Mouse (Mus musculus) hindbrain, postnatal 0 days (tissue): ENCODE results near the gene Elk3. TPM values are rescaled to one million over a fixed set of nuclear protein-coding genes. Genes with fewer than 3 reads are reported as not detected.

Source experiments
- ATAC-seq: fragments of 200-750 bp; cut with Nextera tagmentation; 2 replicates; pipeline ENCODE4 v1.8.0; 2017; ENCODE audit warnings: mild to moderate bottlenecking, moderate TSS enrichment, moderate library complexity
- DNase-seq: peaks from one replicate; pipeline ENCODE4 v3.0.0-alpha.2; 2015; ENCODE audit warnings: low spot score
- H3K27ac ChIP-seq: fragments of 300-500 bp; sonication (generic); 2 replicates; pipeline ENCODE4 v1.5.1; 2014; ENCODE audit warnings: mild to moderate bottlenecking
- H3K27me3 ChIP-seq: fragments of 300-500 bp; sonication (generic); 2 replicates; pipeline ENCODE4 v1.6.1; 2014; ENCODE audit warnings: low read length, mixed read lengths; ENCODE audit not compliant: insufficient read depth
- H3K36me3 ChIP-seq: fragments of 300-500 bp; sonication (generic); 2 replicates; pipeline ENCODE4 v1.6.1; 2014; ENCODE audit warnings: low read length, mixed read lengths; ENCODE audit not compliant: insufficient read depth
- H3K4me1 ChIP-seq: fragments of 300-500 bp; sonication (generic); 2 replicates; pipeline ENCODE4 v1.6.1; 2014; ENCODE audit warnings: antibody characterized with exemption, low read length, mixed read lengths; ENCODE audit not compliant: insufficient read depth
- H3K4me2 ChIP-seq: fragments of 300-500 bp; sonication (generic); 2 replicates; pipeline ENCODE4 v1.6.1; 2014; ENCODE audit warnings: low read depth, mild to moderate bottlenecking, low read length, moderate library complexity, mixed read lengths
- H3K4me3 ChIP-seq: fragments of 300-500 bp; sonication (generic); 2 replicates; pipeline ENCODE4 v1.5.1; 2014; ENCODE audit warnings: low read length
- H3K9ac ChIP-seq: fragments of 300-500 bp; sonication (generic); replicated peaks from 2 replicates; pipeline ENCODE4 v1.6.1; 2014; ENCODE audit warnings: mild to moderate bottlenecking, low read length, moderate library complexity, mixed read lengths
- H3K9me3 ChIP-seq: fragments of 300-500 bp; sonication (generic); 2 replicates; pipeline ENCODE4 v1.6.1; 2016; ENCODE audit warnings: low read length, mixed read lengths
- CTCF ChIP-seq: IDR thresholded peaks from 2 replicates; pipeline ENCODE4 v1.5.1; 2016; ENCODE audit warnings: antibody characterized with exemption, control low read depth, low read depth
- WGBS: fragments of 180-500 bp; shearing (Covaris S2); extraction: QIAGEN DNeasy Blood & Tissue Kit; methylation state at CpG from one replicate; pipeline ENCODE4 v1.1.7; 2014; 5-methylcytosine and 5-hydroxymethylcytosine counted together
- polyA plus RNA-seq: library from polyadenylated mRNA; unstranded; fragments of >200 nt; fragmentation: Nextera tagmentation; extraction: Ambion mirVana; gene quantifications from 2 replicates; pipeline ENCODE4 v1.2.1, GENCODE M21; 2015
- total RNA-seq: library from RNA; depleted of rRNA; stranded (reverse); fragments of >200 nt; gene quantifications from 2 replicates; pipeline ENCODE4 v1.2.3, GENCODE M21; 2014

The Elk3 gene
- total and polyA plus RNA-seq, 2 experiments from 2014 or later, result 7.1 to 7.6 TPM

DNA sequence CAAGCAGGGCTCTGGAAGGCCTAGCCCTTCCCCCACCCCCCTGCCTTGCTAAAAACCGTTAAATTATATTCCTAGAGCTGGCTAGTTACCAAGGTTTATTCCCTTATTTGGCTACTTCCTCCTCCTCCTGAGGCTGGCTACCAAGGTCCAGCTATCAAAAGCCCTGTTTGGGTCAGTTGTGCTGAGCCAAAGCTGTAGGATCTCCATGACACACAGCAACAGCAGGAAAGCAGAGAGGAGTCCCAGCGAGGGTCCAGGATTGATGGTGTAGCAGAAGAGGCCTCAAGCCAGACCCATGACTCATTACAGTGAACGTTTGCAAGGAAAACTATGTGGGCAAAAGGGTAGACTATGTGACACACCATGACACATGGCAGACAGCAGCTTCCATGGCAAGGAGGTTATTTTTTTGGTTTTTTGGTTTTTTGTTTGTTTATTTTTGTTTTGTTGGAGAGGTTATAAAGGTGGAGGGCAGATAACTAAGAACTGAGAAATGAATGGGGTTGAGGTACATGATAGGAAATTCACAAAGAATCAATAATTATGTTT is 21.4 kb upstream of the Elk3 start:
- 32% methylated on average over 3 of the region's 3 CpGs for WGBS
- H3K36me3 ChIP-seq, result no peaks in the 10 kb centered on the region
- H3K27me3 ChIP-seq, result no peaks in the 10 kb centered on the region
- no peak overlapping the region for H3K9ac ChIP-seq
- no peaks in the 10 kb centered on the region for H3K4me1 ChIP-seq
- no peaks in the 10 kb centered on the region for H3K9me3 ChIP-seq
- ATAC-seq (no peak), DNase-seq (no peak)
- no peak for TF ChIP-seq CTCF
- H3K4me2 ChIP-seq, result no peak overlapping the region
- H3K4me3 ChIP-seq, result no peak overlapping the region
- no peak overlapping the region for H3K27ac ChIP-seq

DNA sequence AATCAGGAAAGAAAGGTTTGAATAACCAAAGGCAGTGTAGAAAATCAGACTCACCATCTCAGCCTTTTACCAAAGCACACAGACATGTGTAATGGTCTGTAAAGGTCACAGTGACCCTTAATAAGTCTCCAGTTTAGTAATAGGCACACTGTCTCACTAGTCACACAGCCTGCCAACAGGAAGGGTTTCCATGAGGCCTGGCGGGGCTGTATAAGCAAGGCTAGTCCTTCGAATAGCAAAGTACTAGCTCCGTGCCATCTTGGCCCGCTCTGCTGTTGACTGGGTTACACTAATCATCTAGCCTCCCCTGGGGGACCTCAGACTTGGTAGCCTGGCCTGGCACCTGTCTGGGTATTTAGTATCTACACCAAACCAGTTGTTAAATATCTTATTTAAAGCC is 20.6 kb upstream of the Elk3 start:
- ATAC-seq (0 out of 2 replicates have a peak, but pooled peaks have one; percentile 18), DNase-seq (no peak)
- Histone ChIP-seq H3K4me3 (no peak overlapping the region), H3K36me3 (no peaks in the 10 kb centered on the region), H3K9me3 (no peaks in the 10 kb centered on the region), H3K4me1 (no peaks in the 10 kb centered on the region), H3K27ac (no peak overlapping the region), H3K9ac (no peak overlapping the region), H3K27me3 (no peaks in the 10 kb centered on the region), H3K4me2 (no peak overlapping the region)
- TF ChIP-seq CTCF, result no peak
- 66% methylated on average over 4 of the region's 4 CpGs for WGBS

DNA sequence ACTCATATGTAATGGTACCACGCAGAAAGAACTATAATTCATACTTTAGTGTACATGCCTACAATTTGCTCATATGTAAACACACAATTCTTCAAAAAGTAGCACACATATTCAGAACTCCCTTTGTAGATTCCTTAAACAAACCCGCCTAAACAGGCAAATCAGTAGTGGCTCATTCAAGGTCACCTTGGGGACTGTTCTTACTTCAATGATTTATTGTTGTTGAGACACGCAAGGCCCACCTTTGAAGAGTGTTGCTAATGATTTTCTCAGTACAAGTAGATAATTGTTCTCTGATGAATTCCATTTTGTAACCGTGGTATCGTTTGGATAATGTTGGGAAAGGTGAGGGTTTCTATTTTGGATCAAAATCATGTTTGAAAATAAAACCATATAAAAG is 17.4 kb upstream of the Elk3 start:
- TF ChIP-seq CTCF, result no peak
- 78% methylated on average over 5 of the region's 5 CpGs for WGBS
- no peaks in the 10 kb centered on the region for H3K27me3 ChIP-seq
- DNase-seq (no peak), ATAC-seq (no peak)
- no peaks in the 10 kb centered on the region for H3K9me3 ChIP-seq
- no peak overlapping the region for H3K4me2 ChIP-seq
- no peaks in the 10 kb centered on the region for H3K4me1 ChIP-seq
- no peak overlapping the region for H3K4me3 ChIP-seq
- H3K9ac ChIP-seq, result no peak overlapping the region
- no peaks in the 10 kb centered on the region for H3K36me3 ChIP-seq
- H3K27ac ChIP-seq, result no peak overlapping the region

DNA sequence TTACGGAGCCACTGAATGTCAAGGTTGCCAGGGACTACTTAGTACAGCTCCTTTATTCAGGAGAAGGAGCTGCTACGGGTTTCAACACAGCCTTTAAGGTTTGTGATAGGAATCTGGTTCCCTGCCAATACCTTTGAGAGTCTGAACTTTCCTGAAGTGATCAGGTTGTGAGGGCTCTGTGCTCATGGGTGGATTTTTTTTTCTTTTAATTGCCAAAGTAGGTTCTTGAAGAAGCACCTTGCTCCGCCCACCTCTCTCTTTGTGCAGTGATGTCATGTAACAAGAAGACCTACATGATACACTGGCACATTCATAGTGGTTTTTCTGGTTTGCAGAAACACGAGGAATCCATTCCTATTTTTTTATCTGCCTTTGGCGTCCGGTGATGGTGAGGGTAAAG is 16.3 kb upstream of the Elk3 start:
- TF ChIP-seq CTCF, result no peak
- no peak overlapping the region for H3K27ac ChIP-seq
- ATAC-seq (no peak), DNase-seq (no peak)
- H3K36me3 ChIP-seq, result no peaks in the 10 kb centered on the region
- 84% methylated on average over 6 of the region's 6 CpGs for WGBS
- H3K4me1 ChIP-seq, result no peaks in the 10 kb centered on the region
- no peak overlapping the region for H3K9ac ChIP-seq
- H3K27me3 ChIP-seq, result no peaks in the 10 kb centered on the region
- no peak overlapping the region for H3K4me3 ChIP-seq
- H3K9me3 ChIP-seq, result no peaks in the 10 kb centered on the region
- no peak overlapping the region for H3K4me2 ChIP-seq

DNA sequence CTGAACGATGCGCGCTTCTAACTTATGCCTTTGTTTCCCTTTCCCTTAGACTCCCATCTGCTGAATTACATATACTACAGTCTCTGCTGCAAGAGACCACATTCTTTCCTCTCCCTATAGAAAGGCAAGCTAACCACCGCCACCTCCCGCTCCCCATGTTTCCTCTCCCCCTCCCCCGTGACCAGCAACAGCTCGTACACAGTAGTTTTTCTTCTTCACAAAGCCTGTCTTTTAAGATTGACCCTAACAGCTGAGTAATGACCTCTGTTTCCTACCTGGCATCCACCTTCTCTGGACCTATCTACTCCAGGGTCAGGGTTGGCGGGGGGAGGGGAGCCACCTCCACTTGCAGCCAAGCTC is 15.8 kb upstream of the Elk3 start:
- no peaks in the 10 kb centered on the region for H3K9me3 ChIP-seq
- DNase-seq (no peak), ATAC-seq (no peak)
- H3K27me3 ChIP-seq, result no peaks in the 10 kb centered on the region
- H3K27ac ChIP-seq, result no peak overlapping the region
- no peaks in the 10 kb centered on the region for H3K4me1 ChIP-seq
- H3K4me3 ChIP-seq, result no peak overlapping the region
- TF ChIP-seq CTCF, result no peak
- 84% methylated on average over 8 of the region's 8 CpGs for WGBS
- H3K36me3 ChIP-seq, result no peaks in the 10 kb centered on the region
- H3K4me2 ChIP-seq, result no peak overlapping the region
- H3K9ac ChIP-seq, result no peak overlapping the region

DNA sequence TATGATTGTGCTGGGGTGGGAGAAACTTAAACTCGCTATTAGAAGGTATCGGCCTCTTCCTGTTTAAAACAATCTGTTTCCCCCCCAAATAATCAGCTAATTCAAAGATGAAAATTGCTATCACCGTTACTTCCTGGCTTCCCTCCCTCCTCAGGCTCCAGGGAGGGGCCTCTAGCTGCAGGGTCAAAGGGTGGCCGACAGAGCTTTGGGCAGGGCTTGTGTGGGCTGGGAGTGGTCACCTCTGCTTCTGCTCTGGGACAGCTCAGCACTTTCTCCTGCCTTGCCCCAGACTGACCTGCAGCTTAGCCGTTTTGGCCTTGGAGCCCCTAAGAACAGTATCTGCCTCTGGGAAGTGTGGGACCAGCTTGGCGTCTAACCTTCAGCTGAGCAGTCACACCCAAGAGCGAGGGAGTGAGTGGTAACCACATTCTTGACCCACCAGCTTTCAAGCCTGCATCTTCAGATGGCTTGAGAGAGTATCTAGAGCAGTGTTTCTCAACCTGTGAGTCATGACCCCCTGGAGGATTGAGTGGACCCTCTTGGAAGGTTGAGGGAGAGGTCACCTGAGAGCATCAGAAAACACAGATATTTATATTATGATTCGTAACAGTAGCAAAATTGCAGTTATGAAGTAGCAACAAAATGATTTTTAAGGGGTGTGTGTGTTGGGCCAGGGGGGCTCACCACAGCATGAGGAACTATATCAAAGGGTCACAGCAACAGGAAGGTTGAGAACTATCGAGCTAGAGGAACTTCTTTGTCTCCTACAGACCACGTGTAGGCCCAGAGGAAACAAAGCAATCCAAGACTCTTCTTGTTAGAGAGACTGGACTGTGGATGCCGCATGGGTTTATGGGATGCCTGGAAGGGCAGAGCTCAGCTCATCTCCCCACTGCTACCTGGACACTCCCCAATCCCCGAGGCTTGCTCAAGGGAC is 15.1 kb upstream of the Elk3 start:
- TF ChIP-seq CTCF, result no peak
- Histone ChIP-seq H3K36me3 (no peaks in the 10 kb centered on the region), H3K4me3 (no peak overlapping the region), H3K9me3 (no peaks in the 10 kb centered on the region), H3K9ac (no peak overlapping the region), H3K4me2 (no peak overlapping the region), H3K4me1 (no peaks in the 10 kb centered on the region), H3K27ac (no peak overlapping the region), H3K27me3 (no peaks in the 10 kb centered on the region)
- DNase-seq (no peak), ATAC-seq (no peak)
- WGBS, result 80% methylated on average over 12 of the region's 12 CpGs

DNA sequence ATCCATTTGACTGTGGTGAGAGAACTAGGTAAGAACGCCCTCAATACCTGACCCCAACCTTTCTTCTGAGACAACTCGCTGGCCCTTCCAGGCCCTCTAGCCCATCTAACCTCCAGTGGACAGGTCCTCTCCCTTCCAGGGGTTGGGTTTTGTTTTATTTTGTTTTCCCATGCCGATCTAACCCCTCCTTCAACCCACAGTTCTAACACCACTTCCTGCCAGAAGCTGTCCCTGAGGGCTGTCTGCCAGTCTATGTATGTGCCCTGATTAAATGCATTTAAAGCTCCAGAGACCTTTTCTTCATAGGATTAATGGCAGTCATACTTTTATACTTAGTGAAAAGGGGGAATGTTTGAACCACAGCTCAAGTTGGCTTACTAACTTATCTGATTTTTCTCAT is 14.4 kb upstream of the Elk3 start:
- Histone ChIP-seq H3K27ac (no peak overlapping the region), H3K27me3 (no peaks in the 10 kb centered on the region), H3K36me3 (no peaks in the 10 kb centered on the region), H3K9ac (no peak overlapping the region), H3K9me3 (no peaks in the 10 kb centered on the region), H3K4me1 (no peaks in the 10 kb centered on the region), H3K4me2 (no peak overlapping the region), H3K4me3 (no peak overlapping the region)
- ATAC-seq (no peak), DNase-seq (no peak)
- WGBS, result 68% methylated on average over 3 of the region's 3 CpGs
- TF ChIP-seq CTCF, result no peak
